Mouse (Mus musculus): ENCODE measurements at regions not wholly inside any gene's neighbourhood (a gene's known extent, or its start where the extent isn't known, plus 50 kb on each side); places are given as distances from the start of the nearest gene placed in this dataset.

- no peak overlapping the region for H3K4me3 ChIP-seq
- no peak overlapping the region for H3K9ac ChIP-seq
- no peak for ATAC-seq (ENCODE audit: extremely low read depth, insufficient number of reproducible peaks, low FRiP score, low TSS enrichment)
- no peaks in the 10 kb centered on the region for H3K27me3 ChIP-seq (replicated peaks)
- no peaks in the 10 kb centered on the region for H3K4me1 ChIP-seq
- no peak overlapping the region for H3K4me2 ChIP-seq
- H3K27ac ChIP-seq (replicated peaks) = no peak overlapping the region
- no peaks in the 10 kb centered on the region for H3K36me3 ChIP-seq
- H3K9me3 ChIP-seq = no peaks in the 10 kb centered on the region
- 91% methylated on average over 1 of the region's 1 CpGs for WGBS
Observed at GRCm38 (mm10) chr6:110120406-110120805, 525.0 kb upstream of the Grm7 start.

GRCm38 (mm10) chr6:110132271-110132670 is 513.1 kb upstream of the Grm7 start:
- no peaks in the 10 kb centered on the region for H3K27me3 ChIP-seq (replicated peaks)
- H3K4me1 ChIP-seq = peaks cover 3% of the 10 kb centered on the region; the same call in 1 of the 2 replicates
- H3K36me3 ChIP-seq = no peaks in the 10 kb centered on the region
- H3K4me2 ChIP-seq = no peak overlapping the region
- H3K9ac ChIP-seq = no peak overlapping the region
- H3K9me3 ChIP-seq = no peaks in the 10 kb centered on the region
- no peak for ATAC-seq (ENCODE audit: extremely low read depth, insufficient number of reproducible peaks, low FRiP score, low TSS enrichment)
- 72% methylated on average over 3 of the region's 3 CpGs for WGBS
- no peak overlapping the region for H3K4me3 ChIP-seq
- no peak overlapping the region for H3K27ac ChIP-seq (replicated peaks)

GRCm38 (mm10) chr6:110133587-110133986 is 511.8 kb upstream of the Grm7 start:
- H3K9me3 ChIP-seq = no peaks in the 10 kb centered on the region
- no peak overlapping the region for H3K4me2 ChIP-seq
- H3K36me3 ChIP-seq = no peaks in the 10 kb centered on the region
- 34% methylated on average over 1 of the region's 1 CpGs for WGBS
- no peak overlapping the region for H3K4me3 ChIP-seq
- no peak overlapping the region for H3K9ac ChIP-seq
- no peak overlapping the region for H3K27ac ChIP-seq (replicated peaks)
- H3K27me3 ChIP-seq (replicated peaks) = no peaks in the 10 kb centered on the region
- H3K4me1 ChIP-seq = peaks cover 7% of the 10 kb centered on the region; the same call in 1 of the 2 replicates
- no peak for ATAC-seq (ENCODE audit: extremely low read depth, insufficient number of reproducible peaks, low FRiP score, low TSS enrichment)

GRCm38 (mm10) chr6:110137043-110137650 is 508.2 kb upstream of the Grm7 start:
- Histone ChIP-seq H3K27ac (replicated peaks) (peak overlapping the region; percentile 50; the same call in 1 of the 2 replicates), H3K4me2 (peak overlapping the region; percentile 19; the same call in 1 of the 2 replicates), H3K27me3 (replicated peaks) (no peaks in the 10 kb centered on the region), H3K4me3 (no peak overlapping the region), H3K4me1 (peaks cover 14% of the 10 kb centered on the region), H3K9me3 (no peaks in the 10 kb centered on the region), H3K36me3 (no peaks in the 10 kb centered on the region), H3K9ac (no peak overlapping the region)
- 16% methylated on average over 7 of the region's 7 CpGs for WGBS
- peak; percentile 54 for ATAC-seq (ENCODE audit: extremely low read depth, insufficient number of reproducible peaks, low FRiP score, low TSS enrichment)

GRCm38 (mm10) chr6:110139396-110139795 is 506.0 kb upstream of the Grm7 start:
- Histone ChIP-seq H3K4me1 (peaks cover 14% of the 10 kb centered on the region), H3K4me2 (no peak overlapping the region), H3K36me3 (no peaks in the 10 kb centered on the region), H3K4me3 (no peak overlapping the region), H3K9ac (no peak overlapping the region), H3K9me3 (no peaks in the 10 kb centered on the region), H3K27ac (replicated peaks) (peak overlapping the region; percentile 67), H3K27me3 (replicated peaks) (no peaks in the 10 kb centered on the region)
- WGBS = 35% methylated on average over 2 of the region's 2 CpGs
- ATAC-seq (ENCODE audit: extremely low read depth, insufficient number of reproducible peaks, low FRiP score, low TSS enrichment) = no peak

GRCm38 (mm10) chr6:110168539-110168938 is 476.8 kb upstream of the Grm7 start:
- Histone ChIP-seq H3K36me3 (no peaks in the 10 kb centered on the region), H3K9ac (no peak overlapping the region), H3K4me3 (no peak overlapping the region), H3K9me3 (no peaks in the 10 kb centered on the region), H3K4me2 (no peak overlapping the region), H3K27me3 (replicated peaks) (no peaks in the 10 kb centered on the region), H3K27ac (replicated peaks) (no peak overlapping the region), H3K4me1 (no peaks in the 10 kb centered on the region)
- 84% methylated on average over 2 of the region's 2 CpGs for WGBS
- ATAC-seq (ENCODE audit: extremely low read depth, insufficient number of reproducible peaks, low FRiP score, low TSS enrichment) = no peak

GRCm38 (mm10) chr6:110205973-110206372 is 439.4 kb upstream of the Grm7 start:
- no peaks in the 10 kb centered on the region for H3K36me3 ChIP-seq
- no peaks in the 10 kb centered on the region for H3K27me3 ChIP-seq (replicated peaks)
- H3K4me2 ChIP-seq = no peak overlapping the region
- no peaks in the 10 kb centered on the region for H3K9me3 ChIP-seq
- no peaks in the 10 kb centered on the region for H3K4me1 ChIP-seq
- no peak for ATAC-seq (ENCODE audit: extremely low read depth, insufficient number of reproducible peaks, low FRiP score, low TSS enrichment)
- no peak overlapping the region for H3K27ac ChIP-seq (replicated peaks)
- WGBS = 66% methylated on average over 2 of the region's 2 CpGs
- H3K9ac ChIP-seq = no peak overlapping the region
- no peak overlapping the region for H3K4me3 ChIP-seq

- Histone ChIP-seq H3K4me3 (no peak overlapping the region), H3K9me3 (no peaks in the 10 kb centered on the region), H3K27me3 (replicated peaks) (no peaks in the 10 kb centered on the region), H3K9ac (no peak overlapping the region), H3K4me1 (no peaks in the 10 kb centered on the region), H3K36me3 (no peaks in the 10 kb centered on the region), H3K27ac (replicated peaks) (no peak overlapping the region), H3K4me2 (no peak overlapping the region)
- WGBS = 76% methylated on average over 1 of the region's 1 CpGs
- ATAC-seq (ENCODE audit: extremely low read depth, insufficient number of reproducible peaks, low FRiP score, low TSS enrichment) = no peak
Observed at GRCm38 (mm10) chr6:110208822-110209221, 436.6 kb upstream of the Grm7 start.

- H3K4me1 ChIP-seq = no peaks in the 10 kb centered on the region
- WGBS = 31% methylated on average over 1 of the region's 1 CpGs
- H3K36me3 ChIP-seq = no peaks in the 10 kb centered on the region
- H3K9me3 ChIP-seq = no peaks in the 10 kb centered on the region
- H3K27ac ChIP-seq (replicated peaks) = no peak overlapping the region
- H3K4me3 ChIP-seq = no peak overlapping the region
- no peak for ATAC-seq (ENCODE audit: extremely low read depth, insufficient number of reproducible peaks, low FRiP score, low TSS enrichment)
- no peaks in the 10 kb centered on the region for H3K27me3 ChIP-seq (replicated peaks)
- H3K9ac ChIP-seq = no peak overlapping the region
- H3K4me2 ChIP-seq = no peak overlapping the region
Observed at GRCm38 (mm10) chr6:110247490-110247889, 397.9 kb upstream of the Grm7 start.

- H3K4me2 ChIP-seq = no peak overlapping the region
- H3K9ac ChIP-seq = no peak overlapping the region
- H3K4me3 ChIP-seq = no peak overlapping the region
- H3K27ac ChIP-seq (replicated peaks) = no peak overlapping the region
- H3K27me3 ChIP-seq (replicated peaks) = no peaks in the 10 kb centered on the region
- ATAC-seq (ENCODE audit: extremely low read depth, insufficient number of reproducible peaks, low FRiP score, low TSS enrichment) = no peak
- peaks cover 3% of the 10 kb centered on the region; the same call in 1 of the 2 replicates for H3K9me3 ChIP-seq
- no peaks in the 10 kb centered on the region for H3K4me1 ChIP-seq
- WGBS = 71% methylated on average over 2 of the region's 2 CpGs
- H3K36me3 ChIP-seq = no peaks in the 10 kb centered on the region
Observed at GRCm38 (mm10) chr6:110296549-110296948, 348.8 kb upstream of the Grm7 start.
